Mouse (Mus musculus) neural tube, embryonic 13.5 days (tissue): ENCODE results near the gene Tmem35b. TPM values are rescaled to one million over a fixed set of nuclear protein-coding genes. Genes with fewer than 3 reads are reported as not detected.

ENCODE experiments used
- ATAC-seq: fragments of 200-750 bp; cut with Nextera tagmentation; 2 replicates; pipeline ENCODE4 v1.8.0; 2017; ENCODE audit warnings: low read depth, mild to moderate bottlenecking, moderate TSS enrichment, moderate library complexity
- H3K27ac ChIP-seq: fragments of 300-500 bp; sonication (generic); replicated peaks from 2 replicates; pipeline ENCODE4 v1.5.1; 2015; ENCODE audit warnings: moderate library complexity, mild to moderate bottlenecking, inconsistent platforms
- H3K27me3 ChIP-seq: fragments of 300-500 bp; sonication (generic); 2 replicates; pipeline ENCODE4 v1.6.1; 2015; ENCODE audit warnings: mild to moderate bottlenecking, inconsistent platforms
- H3K36me3 ChIP-seq: fragments of 300-500 bp; sonication (generic); 2 replicates; pipeline ENCODE4 v1.6.1; 2015; ENCODE audit warnings: mild to moderate bottlenecking, inconsistent platforms
- H3K4me1 ChIP-seq: fragments of 300-500 bp; sonication (generic); replicated peaks from 2 replicates; pipeline ENCODE4 v1.6.1; 2015; ENCODE audit warnings: inconsistent platforms
- H3K4me2 ChIP-seq: fragments of 300-500 bp; sonication (generic); 2 replicates; pipeline ENCODE4 v1.6.1; 2015; ENCODE audit warnings: inconsistent platforms, mild to moderate bottlenecking, moderate library complexity
- H3K4me3 ChIP-seq: fragments of 300-500 bp; sonication (generic); 2 replicates; pipeline ENCODE4 v1.5.1; 2015; ENCODE audit warnings: mild to moderate bottlenecking, inconsistent platforms
- H3K9ac ChIP-seq: fragments of 300-500 bp; sonication (generic); 2 replicates; pipeline ENCODE4 v1.6.1; 2015; ENCODE audit warnings: moderate library complexity, mild to moderate bottlenecking, inconsistent platforms
- H3K9me3 ChIP-seq: fragments of 300-500 bp; sonication (generic); 2 replicates; pipeline ENCODE4 v1.6.1; 2016; ENCODE audit warnings: inconsistent platforms
- WGBS: fragments of 180-500 bp; shearing (Covaris S2); methylation state at CpG from one replicate; pipeline ENCODE4 v1.1.7; 2015; 5-methylcytosine and 5-hydroxymethylcytosine counted together
- polyA plus RNA-seq: library from polyadenylated mRNA; unstranded; fragments of >200 nt; fragmentation: Nextera tagmentation; extraction: Ambion mirVana; gene quantifications from 2 replicates; pipeline ENCODE4 v1.2.1, GENCODE M21; 2015

Tmem35b gene
- polyA plus RNA-seq, 1 experiment from 2014 or later: 18.6 TPM

- Histone ChIP-seq H3K27ac (0 out of 2 replicates have a peak overlapping the region, but pooled peaks have one; percentile 28), H3K9me3 (no peaks in the 10 kb centered on the region), H3K4me1 (peaks cover 17% of the 10 kb centered on the region), H3K36me3 (peaks cover 17% of the 10 kb centered on the region), H3K4me2 (peak overlapping the region; percentile 81), H3K9ac (peak overlapping the region; percentile 84), H3K4me3 (peak overlapping the region; percentile 67), H3K27me3 (no peaks in the 10 kb centered on the region)
- under 1% methylated on average over 35 of the region's 35 CpGs for WGBS
- ATAC-seq: peak; percentile 97
These were observed 2.5 kb downstream of the Tmem35b start for GRCm38 (mm10) chr4:127125834-127126463.

GRCm38 (mm10) chr4:127134687-127135086 is 11.2 kb downstream of the Tmem35b start:
- ATAC-seq: no peak
- H3K9ac ChIP-seq: no peak overlapping the region
- H3K27me3 ChIP-seq: no peaks in the 10 kb centered on the region
- no peak overlapping the region for H3K27ac ChIP-seq
- H3K4me3 ChIP-seq: no peak overlapping the region
- no peaks in the 10 kb centered on the region for H3K9me3 ChIP-seq
- no peaks in the 10 kb centered on the region for H3K4me1 ChIP-seq
- H3K4me2 ChIP-seq: no peak overlapping the region
- WGBS: 45% methylated on average over 1 of the region's 1 CpGs
- H3K36me3 ChIP-seq: no peaks in the 10 kb centered on the region

GRCm38 (mm10) chr4:127137591-127137990 is 14.1 kb downstream of the Tmem35b start:
- no peak overlapping the region for H3K27ac ChIP-seq
- 76% methylated on average over 5 of the region's 5 CpGs for WGBS

GRCm38 (mm10) chr4:127138486-127138885 is 15.0 kb downstream of the Tmem35b start:
- Histone ChIP-seq H3K4me2 (no peak overlapping the region), H3K27me3 (no peaks in the 10 kb centered on the region), H3K9ac (no peak overlapping the region), H3K36me3 (no peaks in the 10 kb centered on the region), H3K9me3 (no peaks in the 10 kb centered on the region), H3K27ac (no peak overlapping the region), H3K4me1 (no peaks in the 10 kb centered on the region), H3K4me3 (no peak overlapping the region)
- WGBS: 59% methylated on average over 6 of the region's 6 CpGs
- ATAC-seq: no peak

More at GRCm38 (mm10) chr4:127137591-127137990, 14.1 kb downstream of the Tmem35b start:
- Histone ChIP-seq H3K4me3 (no peak overlapping the region), H3K4me2 (no peak overlapping the region), H3K27me3 (no peaks in the 10 kb centered on the region), H3K9ac (no peak overlapping the region), H3K9me3 (no peaks in the 10 kb centered on the region), H3K4me1 (no peaks in the 10 kb centered on the region), H3K36me3 (no peaks in the 10 kb centered on the region)
- no peak for ATAC-seq

GRCm38 (mm10) chr4:127150031-127150430 is 26.5 kb downstream of the Tmem35b start:
- Histone ChIP-seq H3K4me1 (no peaks in the 10 kb centered on the region), H3K27me3 (no peaks in the 10 kb centered on the region), H3K9me3 (0 out of 2 replicates have a peak, but pooled peaks cover 5% of the 10 kb centered on the region), H3K9ac (no peak overlapping the region), H3K4me3 (no peak overlapping the region), H3K36me3 (no peaks in the 10 kb centered on the region), H3K27ac (no peak overlapping the region), H3K4me2 (no peak overlapping the region)
- no peak for ATAC-seq
- 80% methylated on average over 13 of the region's 13 CpGs for WGBS

- Histone ChIP-seq H3K4me2 (no peak overlapping the region), H3K27me3 (no peaks in the 10 kb centered on the region), H3K4me1 (no peaks in the 10 kb centered on the region), H3K27ac (no peak overlapping the region), H3K4me3 (no peak overlapping the region), H3K9me3 (0 out of 2 replicates have a peak, but pooled peaks cover 4% of the 10 kb centered on the region), H3K36me3 (no peaks in the 10 kb centered on the region), H3K9ac (no peak overlapping the region)
- ATAC-seq: no peak
- 53% methylated on average over 1 of the region's 1 CpGs for WGBS
These were observed 29.9 kb downstream of the Tmem35b start for GRCm38 (mm10) chr4:127153345-127153744.

GRCm38 (mm10) chr4:127155757-127156156 is 32.3 kb downstream of the Tmem35b start:
- Histone ChIP-seq H3K36me3 (no peaks in the 10 kb centered on the region), H3K4me2 (no peak overlapping the region), H3K27me3 (no peaks in the 10 kb centered on the region), H3K9me3 (no peaks in the 10 kb centered on the region), H3K4me3 (no peak overlapping the region), H3K9ac (no peak overlapping the region), H3K27ac (no peak overlapping the region), H3K4me1 (no peaks in the 10 kb centered on the region)
- WGBS: 58% methylated on average over 5 of the region's 5 CpGs
- no peak for ATAC-seq

GRCm38 (mm10) chr4:127157746-127158145 is 34.3 kb downstream of the Tmem35b start:
- no peaks in the 10 kb centered on the region for H3K4me1 ChIP-seq
- H3K4me3 ChIP-seq: no peak overlapping the region
- no peak overlapping the region for H3K4me2 ChIP-seq
- 0 out of 2 replicates have a peak, but pooled peaks cover 2% of the 10 kb centered on the region for H3K27me3 ChIP-seq
- H3K36me3 ChIP-seq: no peaks in the 10 kb centered on the region
- H3K9ac ChIP-seq: no peak overlapping the region
- no peaks in the 10 kb centered on the region for H3K9me3 ChIP-seq
- 83% methylated on average over 4 of the region's 4 CpGs for WGBS
- no peak for ATAC-seq
- no peak overlapping the region for H3K27ac ChIP-seq

- H3K9me3 ChIP-seq: no peaks in the 10 kb centered on the region
- H3K36me3 ChIP-seq: no peaks in the 10 kb centered on the region
- no peak for ATAC-seq
- no peak overlapping the region for H3K9ac ChIP-seq
- peaks cover 14% of the 10 kb centered on the region for H3K4me1 ChIP-seq
- 76% methylated on average over 8 of the region's 8 CpGs for WGBS
- no peak overlapping the region for H3K27ac ChIP-seq
- H3K27me3 ChIP-seq: peaks cover 15% of the 10 kb centered on the region
- H3K4me3 ChIP-seq: no peak overlapping the region
- no peak overlapping the region for H3K4me2 ChIP-seq
These were observed 40.4 kb downstream of the Tmem35b start for GRCm38 (mm10) chr4:127163926-127164325.

GRCm38 (mm10) chr4:127167096-127167495 is 43.6 kb downstream of the Tmem35b start:
- H3K4me3 ChIP-seq: no peak overlapping the region
- no peak for ATAC-seq
- H3K4me2 ChIP-seq: no peak overlapping the region
- no peaks in the 10 kb centered on the region for H3K9me3 ChIP-seq
- no peaks in the 10 kb centered on the region for H3K36me3 ChIP-seq
- H3K27me3 ChIP-seq: peaks cover 29% of the 10 kb centered on the region
- 79% methylated on average over 5 of the region's 5 CpGs for WGBS
- H3K27ac ChIP-seq: no peak overlapping the region
- H3K9ac ChIP-seq: no peak overlapping the region
- peaks cover 41% of the 10 kb centered on the region for H3K4me1 ChIP-seq

GRCm38 (mm10) chr4:127167731-127168130 is 44.2 kb downstream of the Tmem35b start:
- peak overlapping the region; percentile 78 for H3K4me2 ChIP-seq
- peak overlapping the region; percentile 87 for H3K27ac ChIP-seq
- peak; percentile 6; the same call in 1 of the 2 replicates for ATAC-seq
- H3K4me3 ChIP-seq: peak overlapping the region; percentile 90
- H3K9ac ChIP-seq: peak overlapping the region; percentile 94; the same call in 1 of the 2 replicates
- no peaks in the 10 kb centered on the region for H3K36me3 ChIP-seq
- peaks cover 47% of the 10 kb centered on the region for H3K4me1 ChIP-seq
- peaks cover 29% of the 10 kb centered on the region for H3K27me3 ChIP-seq
- no peaks in the 10 kb centered on the region for H3K9me3 ChIP-seq
- WGBS: 13% methylated on average over 8 of the region's 8 CpGs

GRCm38 (mm10) chr4:127168211-127168913 is 44.9 kb downstream of the Tmem35b start:
- WGBS: 2% methylated on average over 39 of the region's 39 CpGs
- Histone ChIP-seq H3K4me1 (peaks cover 54% of the 10 kb centered on the region), H3K4me3 (peak overlapping the region; percentile 90), H3K36me3 (no peaks in the 10 kb centered on the region), H3K4me2 (peak overlapping the region; percentile 78), H3K9me3 (no peaks in the 10 kb centered on the region), H3K9ac (peak overlapping the region; percentile 94), H3K27ac (peak overlapping the region; percentile 87), H3K27me3 (peaks cover 35% of the 10 kb centered on the region)
- peak; percentile 73 for ATAC-seq
